Mouse (Mus musculus): ENCODE results near the gene Olfr6.

DNA sequence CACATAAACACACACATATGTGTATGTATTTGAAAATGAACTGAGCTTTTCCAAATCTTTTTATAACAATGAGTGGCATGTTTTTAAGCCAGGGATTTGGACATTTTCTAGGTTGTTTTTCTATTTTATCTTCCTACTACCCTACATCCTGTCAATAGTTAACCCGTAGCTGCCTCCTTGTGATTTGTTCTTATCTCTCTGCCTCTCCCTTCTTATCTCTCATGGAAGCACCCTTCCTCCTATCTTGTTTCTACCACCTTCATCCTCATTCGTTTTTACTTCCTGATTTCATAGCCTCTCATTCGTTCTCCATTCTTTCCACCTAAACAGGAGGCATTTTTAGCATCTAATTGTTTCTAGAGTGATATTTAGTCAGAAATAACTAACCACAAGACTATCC is 40.4 kb upstream of the Olfr6 start:
- TF ChIP-seq CTCF (IDR thresholded peaks at IDR 0.05; ENCODE audit: insufficient read depth, low read depth, low read length) (no peak), POLR2A (IDR thresholded peaks at IDR 0.05; ENCODE audit: insufficient read depth, low read depth, low read length) (no peak)

All from olfactory bulb, adult 2 months (tissue).